Mouse (Mus musculus) thymus, postnatal 25 days (tissue): ENCODE data around the gene 4931406P16Rik.
"Not testable (repeated sequence)": the region's sequence is repeated elsewhere in the genome, so short reads cannot be mapped to it uniquely, and the experiment has no call there.

Experiments used
- DNase-seq: peaks from one replicate; pipeline ENCODE4 v3.0.0; 2022

Gene 4931406P16Rik

DNA sequence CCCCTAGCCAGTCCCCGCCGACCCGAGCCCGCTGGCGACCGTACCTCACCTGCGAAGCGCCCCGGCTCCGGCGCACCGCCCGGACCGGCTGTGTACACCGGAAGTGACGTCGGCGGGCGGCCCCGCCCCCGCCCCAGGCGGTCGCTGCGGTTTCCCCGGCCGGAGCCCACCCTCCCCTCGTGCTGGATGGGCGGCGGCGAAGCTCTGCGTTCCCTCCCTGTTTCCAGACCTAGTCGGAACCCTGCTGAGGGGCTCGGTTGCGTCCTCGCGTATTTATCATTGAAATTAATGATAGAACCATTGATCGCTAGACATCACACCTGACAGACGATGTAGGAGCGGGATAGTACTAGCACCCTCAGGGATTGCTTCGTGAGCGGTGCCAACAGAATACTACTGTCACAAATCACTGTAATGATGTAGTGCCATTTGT, at the start of gene 4931406P16Rik:
Gene 4931406P16Rik, minus strand, starts transcription at position 109 of the 433 bp plus-strand sequence.
- peak; percentile 88 for DNase-seq

DNA sequence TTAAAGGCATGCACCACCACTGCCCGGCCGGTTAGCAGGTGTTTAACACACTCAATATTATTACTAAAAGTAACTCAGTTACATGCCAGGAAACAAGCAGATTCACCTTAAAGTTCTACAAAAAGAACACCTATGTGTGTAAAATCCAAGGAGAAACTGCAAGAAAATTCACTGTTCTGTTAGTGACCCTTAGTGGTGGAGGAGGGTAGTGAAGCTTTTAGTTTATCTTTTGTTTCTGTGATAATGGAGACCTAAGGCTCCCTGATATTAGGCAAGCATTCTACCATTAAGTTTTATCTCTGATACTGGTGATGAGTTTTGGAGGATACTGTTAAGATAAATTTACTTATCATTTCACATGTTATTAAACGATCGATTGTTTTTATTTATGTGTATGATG, 42.3 kb upstream of the 4931406P16Rik start:
- no peak for DNase-seq

DNA sequence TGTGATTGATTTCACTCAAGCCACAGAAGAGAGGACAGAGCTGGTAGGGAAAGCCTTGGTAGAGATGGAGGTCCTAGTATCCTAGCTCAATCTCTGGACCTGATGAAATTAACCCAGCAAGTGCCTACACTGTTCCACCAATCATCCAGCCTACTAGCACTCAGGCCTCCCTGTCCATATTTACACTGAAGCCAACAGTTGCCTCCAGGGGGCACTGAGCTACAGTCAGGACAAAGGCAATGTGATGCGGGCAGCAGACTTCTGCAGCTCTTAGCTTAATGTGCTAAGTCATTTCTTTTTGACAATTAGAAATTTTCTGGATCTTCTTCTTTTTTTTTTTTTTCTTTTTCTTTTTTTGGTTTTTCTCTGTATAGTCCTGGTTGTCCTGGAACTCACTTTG, 38.6 kb upstream of the 4931406P16Rik start:
- peak; percentile 16 for DNase-seq

DNA sequence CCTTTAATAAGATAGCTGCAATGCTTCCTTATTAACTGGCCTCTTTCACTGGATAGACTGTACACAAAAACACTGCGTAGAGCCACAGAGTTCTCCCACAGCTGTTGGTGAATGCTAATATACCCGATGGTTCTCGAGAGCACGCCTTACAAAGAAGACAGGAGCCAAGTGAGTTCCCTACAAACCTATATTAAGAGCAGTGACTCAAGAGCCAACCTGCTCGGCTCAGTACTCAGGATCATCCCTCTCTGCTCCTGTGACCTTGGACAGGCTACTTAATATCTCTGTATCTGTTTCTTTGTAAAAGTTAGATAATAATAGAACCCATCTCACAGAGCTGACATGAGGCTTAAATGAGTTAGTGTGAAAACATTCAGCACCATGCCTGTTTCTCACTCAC, 36.8 kb upstream of the 4931406P16Rik start:
- DNase-seq: no peak

DNA sequence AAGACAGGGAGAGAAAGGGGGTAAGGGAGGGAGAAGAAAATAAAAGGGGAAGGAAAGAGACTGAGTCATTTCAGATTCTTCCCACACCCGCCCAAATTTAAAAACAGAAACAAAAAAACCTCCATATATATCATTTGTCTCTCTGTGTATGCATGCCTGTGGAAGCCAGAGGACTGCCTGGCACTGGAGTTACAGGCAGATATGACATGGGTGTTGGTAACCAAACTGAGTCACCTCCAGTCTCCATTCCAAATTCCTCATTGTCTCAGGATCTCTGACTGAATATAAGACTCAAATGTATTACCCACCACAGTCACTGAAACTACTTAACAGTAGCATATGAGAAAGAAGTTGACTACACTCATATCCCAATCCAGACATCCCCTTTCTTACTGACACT, 34.7 kb upstream of the 4931406P16Rik start:
- DNase-seq: no peak

DNA sequence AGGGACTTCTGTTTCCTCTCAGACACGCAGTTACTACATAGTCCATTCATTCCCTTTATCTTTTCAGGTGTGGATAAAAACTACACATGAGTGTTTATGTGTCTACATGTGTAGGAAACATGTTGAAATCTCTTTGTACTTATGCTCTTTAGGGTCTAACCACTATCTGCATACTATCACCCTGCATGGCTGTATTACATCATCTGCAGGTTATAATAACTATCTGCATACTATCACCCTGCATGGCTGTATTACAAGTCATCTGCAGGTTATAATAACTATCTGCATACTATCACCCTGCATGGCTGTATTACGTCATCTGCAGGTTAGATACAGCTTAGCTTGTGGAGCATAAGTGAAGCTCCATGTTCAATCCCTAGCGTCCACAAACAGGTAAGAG, 33.7 kb upstream of the 4931406P16Rik start:
- DNase-seq: no peak

DNA sequence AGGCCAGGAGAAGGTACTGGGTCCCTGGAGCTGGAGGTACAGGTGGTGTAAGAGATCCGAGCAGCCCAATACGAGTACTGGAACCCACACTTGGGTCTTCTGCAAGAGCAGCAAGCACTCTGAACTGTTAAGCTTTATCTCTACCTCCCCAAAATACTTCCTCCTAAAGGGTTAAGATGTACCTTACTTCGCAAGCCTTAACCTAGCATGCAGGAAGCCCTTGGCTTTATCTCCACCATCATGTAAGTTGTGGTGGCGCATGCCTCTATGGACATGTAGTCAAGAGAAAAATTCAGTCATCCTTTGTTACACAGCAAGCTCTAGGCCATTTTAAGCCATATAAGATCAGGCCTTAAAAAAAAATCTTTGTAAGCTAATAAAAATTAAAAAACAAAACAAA, 33.2 kb upstream of the 4931406P16Rik start:
- DNase-seq: no peak

DNA sequence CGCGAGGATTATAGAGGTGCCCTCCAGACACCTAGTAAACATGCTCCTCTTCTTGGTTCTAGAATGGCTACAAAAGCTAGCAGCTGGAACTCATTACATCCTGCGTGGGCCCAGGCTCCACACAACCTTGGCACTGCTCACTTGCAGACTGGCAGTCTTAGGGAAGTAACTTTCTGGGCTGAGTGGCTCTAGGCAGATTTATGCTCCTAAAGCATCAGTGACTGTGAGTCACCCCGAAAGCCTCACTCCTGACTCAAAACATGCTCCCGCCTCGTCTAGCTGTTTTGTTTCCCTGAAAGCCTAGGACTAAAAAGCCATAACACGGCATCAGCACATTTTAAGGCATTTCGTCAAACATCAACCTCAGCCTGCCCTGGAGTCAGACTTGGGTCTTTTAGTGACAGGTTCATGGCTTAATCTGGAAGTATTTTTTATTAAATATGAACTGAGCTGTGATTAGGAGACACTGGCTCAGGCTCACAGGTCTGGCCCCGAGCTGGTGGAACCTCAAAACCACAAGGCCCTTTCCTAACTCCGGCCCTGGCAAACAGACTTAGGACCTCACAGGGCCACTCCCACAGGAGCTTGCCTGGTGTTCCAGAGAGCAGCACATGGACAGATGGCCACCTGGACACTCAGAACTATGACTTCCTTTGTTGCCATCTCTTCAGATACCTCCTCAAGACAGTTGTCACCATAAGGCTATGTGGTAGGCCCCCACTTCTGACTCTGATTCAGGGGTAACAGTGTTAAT, 28.9 kb upstream of the 4931406P16Rik start:
- no peak for DNase-seq

DNA sequence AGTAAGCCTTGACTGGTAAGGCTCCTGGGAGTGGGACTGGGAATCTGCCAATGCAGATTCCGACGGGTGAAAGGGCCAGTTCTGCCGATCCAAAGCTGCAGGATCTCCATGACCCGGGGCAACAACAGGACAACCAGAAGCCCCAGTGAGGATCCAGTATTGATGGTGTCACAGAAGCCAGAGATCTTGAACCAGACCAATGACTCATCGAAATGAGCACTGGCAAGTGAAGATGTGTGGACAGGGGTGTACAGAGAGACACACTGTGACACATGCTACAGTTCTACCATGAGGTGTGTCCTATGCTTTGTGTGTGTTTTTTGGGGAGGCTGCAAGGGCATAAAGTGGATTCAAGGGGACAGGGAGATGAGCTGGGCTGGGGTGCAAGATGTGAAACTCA, 27.5 kb upstream of the 4931406P16Rik start:
- no peak for DNase-seq

DNA sequence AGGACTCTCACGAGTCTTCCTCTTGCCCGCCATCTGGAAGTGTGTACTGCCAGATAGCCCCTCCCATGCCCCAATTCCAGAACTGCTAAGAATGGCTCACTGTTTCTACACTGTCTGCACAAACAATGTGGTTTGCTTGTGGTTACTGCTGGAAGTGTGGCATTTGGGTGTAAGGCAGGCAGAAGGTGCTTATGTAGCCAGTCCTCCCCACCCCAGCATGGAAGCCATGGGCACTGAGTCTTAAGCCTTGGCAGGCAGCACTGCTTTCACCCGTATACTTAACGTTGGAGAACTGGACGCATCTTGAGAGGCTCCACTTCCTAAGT, 25.8 kb upstream of the 4931406P16Rik start:
- DNase-seq: no peak

DNA sequence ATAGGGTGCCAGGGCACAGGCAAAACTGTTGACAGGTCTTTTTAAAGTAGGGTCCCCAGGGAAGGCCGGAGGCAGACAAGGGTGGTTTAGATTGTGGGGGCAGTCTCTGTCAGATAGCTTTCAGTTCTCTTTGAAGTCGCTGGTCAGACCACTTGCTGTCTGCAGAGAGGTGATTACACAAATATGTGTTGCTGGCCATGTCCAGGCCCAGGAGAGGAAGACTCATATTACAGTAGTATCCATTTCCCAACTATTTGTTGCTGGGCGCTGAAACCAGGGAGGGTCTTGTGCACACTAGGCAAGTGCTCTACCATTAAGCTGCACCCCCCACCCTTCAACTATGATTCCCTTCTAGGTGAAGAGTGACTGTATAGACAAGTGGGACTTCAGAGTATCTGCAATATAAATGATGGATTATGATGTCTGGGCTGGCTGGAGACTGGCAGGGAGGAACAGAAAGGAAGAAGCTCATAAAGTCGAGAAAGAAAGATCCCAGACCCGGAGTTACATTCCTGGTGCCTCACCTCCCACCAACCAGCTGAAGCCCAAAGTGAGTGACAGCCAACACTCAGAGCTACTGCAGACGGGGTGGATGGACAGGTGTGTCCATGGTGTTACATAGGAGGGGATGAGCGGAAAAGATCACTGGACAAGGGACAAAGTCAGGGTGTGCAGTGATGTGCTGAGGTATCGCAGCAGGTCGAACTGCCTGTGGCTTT, 25.3 kb upstream of the 4931406P16Rik start:
- DNase-seq: no peak

DNA sequence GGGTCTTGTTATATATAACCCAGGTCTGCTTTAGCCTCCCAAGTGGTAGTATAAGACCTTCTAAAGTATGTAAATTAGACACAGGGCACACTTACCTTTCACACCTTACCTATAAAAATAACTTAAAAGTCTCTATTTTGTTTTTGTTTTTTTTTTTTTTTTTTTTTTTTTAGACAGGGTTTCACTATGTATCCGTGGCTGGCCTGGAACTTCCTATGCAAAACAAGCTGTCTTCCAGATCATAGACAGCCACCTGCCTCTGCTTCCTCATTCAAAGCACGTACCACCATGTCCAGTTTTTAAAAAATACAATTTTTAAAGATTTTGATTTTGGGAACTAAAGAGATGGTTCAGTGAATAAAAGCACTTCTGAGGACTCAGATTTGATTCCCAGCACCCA, 23.9 kb upstream of the 4931406P16Rik start:
- no peak for DNase-seq

DNA sequence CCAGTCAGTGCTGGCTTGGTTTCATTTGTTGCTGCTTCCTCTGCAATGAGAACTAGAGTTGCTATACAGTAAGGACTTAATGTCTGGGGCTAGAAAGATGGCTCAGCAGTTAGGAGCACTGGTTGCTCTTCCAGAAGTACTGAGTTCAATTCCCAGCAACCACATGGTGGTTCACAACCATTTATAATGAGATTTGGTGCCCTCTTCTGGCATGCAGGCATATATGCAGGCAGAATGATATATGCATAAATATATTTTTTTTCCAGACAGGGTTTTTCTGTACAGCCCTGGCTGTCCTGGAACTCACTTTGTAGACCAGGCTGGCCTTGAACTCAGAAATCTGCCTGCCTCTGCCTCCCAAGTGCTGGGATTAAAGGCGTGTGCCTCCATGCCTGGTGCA, 23.2 kb upstream of the 4931406P16Rik start:
- not testable (repeated sequence) for DNase-seq

DNA sequence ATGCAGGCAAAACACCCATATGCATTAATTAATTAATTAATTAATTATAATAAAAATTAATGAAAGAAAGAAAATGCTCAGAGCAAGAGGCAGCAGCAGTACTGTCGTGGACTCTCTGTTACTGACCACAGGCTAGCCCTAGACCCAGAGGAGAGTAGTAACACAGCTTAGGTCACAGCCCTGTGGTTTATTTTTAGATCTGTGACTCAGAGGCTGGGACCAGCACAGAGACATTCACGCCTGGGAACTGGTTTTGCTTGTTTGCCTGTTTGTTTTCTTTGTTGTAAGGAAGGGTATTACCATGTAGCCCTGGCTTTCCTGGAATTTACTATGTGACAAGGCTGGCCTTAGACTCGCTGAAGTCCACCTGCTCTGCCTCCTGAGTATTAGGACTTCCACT, 14.1 kb upstream of the 4931406P16Rik start:
- DNase-seq: no peak

DNA sequence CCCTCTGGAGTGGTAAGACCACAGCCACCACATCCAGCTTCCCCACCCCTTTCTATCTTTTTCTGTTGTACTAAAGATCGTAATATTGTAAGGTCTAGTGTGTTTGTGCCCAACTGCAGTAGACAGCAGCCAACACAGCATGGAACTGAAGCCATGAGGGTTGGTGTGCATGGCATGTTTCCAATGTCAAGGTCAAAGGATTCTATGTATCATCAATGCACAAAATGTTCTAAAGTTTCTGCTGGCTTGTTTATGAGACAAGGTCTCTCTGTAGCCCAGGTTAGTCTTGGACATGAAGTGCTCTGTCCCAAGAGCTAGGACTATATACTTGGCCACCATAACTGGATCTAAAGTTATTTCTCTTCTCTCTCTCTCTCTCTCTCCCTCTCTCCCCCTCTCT, 11.5 kb upstream of the 4931406P16Rik start:
- no peak for DNase-seq

DNA sequence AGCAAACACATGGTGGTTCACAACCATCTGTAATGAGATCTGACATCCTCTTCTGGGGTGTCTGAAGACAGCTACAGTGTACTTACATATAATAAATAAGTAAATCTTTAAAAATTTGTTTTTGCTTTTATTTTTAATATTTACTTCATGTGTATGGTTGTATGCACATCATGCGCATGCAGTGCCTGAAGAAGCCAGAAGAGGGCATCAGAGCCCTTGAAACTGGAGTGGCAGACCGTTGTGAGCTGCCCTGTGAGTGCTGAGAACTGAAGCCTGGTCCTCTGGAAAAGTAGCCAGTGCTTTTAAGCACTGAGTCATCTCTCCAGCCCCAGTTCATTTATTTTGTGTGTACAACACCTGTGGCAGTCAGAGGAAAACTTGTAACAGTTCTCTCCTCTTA, 10.7 kb upstream of the 4931406P16Rik start:
- no peak for DNase-seq

DNA sequence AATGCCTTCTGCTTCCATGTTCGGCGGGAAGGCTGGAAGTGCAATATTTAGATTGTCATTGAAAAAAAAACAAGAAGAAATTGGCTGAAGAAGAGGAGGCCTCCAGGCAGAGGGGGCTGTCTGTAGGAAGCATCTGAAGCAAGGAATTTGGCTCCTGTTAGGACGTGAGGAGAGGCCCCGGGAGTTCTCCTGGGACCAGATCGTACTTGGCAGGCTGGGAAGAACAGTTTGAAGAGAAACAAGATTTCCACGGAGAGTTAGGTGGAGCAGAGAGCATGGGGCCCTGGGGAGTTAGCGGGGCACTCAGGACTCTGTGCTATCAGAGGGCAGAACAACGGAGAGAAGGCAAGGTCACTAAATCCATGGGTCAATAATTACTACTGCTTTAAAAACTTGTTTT, 10.0 kb upstream of the 4931406P16Rik start:
- no peak for DNase-seq

DNA sequence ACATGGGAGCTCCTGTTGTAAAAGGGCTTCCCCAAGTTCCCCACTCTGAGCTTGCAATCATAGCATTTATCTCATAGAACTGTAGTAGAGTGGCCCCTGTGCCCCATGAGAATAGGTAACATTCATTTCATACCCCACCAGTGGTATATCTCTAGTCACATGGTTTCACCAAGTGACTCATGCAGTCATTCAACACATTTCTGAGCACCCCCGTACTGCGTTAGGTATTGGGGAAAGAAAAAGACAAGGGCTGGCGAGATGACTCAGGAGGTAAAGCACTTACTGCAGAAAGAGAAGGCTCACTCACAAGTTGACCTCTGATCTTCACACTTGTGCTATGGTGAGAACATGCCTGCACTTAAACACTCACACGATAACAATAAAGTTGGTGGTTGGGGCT, 8.6 kb upstream of the 4931406P16Rik start:
- no peak for DNase-seq

DNA sequence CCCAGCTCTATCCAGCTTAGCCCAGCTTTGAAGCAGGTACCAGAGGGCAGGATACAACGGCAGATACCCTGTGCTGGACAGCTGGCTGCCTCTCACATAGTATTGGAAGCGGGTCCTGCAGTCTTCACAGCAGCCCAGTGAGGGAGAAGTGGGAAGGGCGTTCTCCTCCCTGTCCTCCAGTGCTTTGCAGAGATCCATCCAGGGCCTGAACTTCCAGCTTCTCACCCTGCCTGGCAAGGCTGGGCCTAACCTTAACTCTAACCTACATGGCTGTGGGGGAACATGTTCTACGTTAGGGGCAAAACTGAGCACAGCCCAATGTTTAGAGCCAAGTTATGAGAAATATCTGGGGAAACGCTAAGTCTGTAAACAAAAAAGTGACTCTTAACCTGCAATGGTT, 7.8 kb upstream of the 4931406P16Rik start:
- DNase-seq: no peak

DNA sequence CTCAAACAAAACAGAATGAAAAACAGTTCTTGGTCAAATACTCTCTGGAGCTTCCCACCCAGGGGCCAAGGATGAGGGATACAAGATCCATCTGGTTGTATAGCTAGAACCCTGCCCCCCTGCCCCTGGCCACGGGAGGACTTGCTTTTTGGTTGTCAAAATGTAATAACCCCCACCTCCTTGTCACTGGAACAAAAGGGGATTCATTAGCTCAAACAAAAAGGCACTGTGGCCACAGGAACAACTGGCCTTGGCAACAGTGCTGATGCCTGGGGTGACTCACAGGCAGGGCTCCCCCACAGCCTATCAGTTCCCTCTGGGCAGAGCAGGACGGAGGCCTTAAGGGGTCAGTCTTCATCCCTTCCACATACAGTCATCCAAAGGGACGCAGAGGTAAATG, 6.6 kb upstream of the 4931406P16Rik start:
- no peak for DNase-seq

DNA sequence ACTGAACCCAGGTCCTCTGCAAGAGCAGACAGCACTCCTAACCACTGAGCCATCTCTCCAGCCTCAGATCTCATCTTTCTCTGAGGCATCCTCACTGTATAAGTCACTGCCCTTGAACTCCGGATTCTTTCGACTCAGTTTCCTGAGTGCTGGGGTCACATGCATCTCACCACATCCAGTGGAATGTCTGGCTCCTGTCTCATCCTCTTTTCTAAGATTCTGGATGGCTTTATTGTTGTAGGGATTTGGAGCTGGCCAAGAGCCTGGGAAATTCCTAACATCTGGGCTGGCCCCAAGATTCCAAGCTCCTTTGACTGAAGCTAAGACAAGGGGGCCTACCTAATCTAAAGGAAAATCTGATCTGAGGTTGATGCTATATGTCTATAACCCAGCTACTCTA, 5.8 kb upstream of the 4931406P16Rik start:
- no peak for DNase-seq

DNA sequence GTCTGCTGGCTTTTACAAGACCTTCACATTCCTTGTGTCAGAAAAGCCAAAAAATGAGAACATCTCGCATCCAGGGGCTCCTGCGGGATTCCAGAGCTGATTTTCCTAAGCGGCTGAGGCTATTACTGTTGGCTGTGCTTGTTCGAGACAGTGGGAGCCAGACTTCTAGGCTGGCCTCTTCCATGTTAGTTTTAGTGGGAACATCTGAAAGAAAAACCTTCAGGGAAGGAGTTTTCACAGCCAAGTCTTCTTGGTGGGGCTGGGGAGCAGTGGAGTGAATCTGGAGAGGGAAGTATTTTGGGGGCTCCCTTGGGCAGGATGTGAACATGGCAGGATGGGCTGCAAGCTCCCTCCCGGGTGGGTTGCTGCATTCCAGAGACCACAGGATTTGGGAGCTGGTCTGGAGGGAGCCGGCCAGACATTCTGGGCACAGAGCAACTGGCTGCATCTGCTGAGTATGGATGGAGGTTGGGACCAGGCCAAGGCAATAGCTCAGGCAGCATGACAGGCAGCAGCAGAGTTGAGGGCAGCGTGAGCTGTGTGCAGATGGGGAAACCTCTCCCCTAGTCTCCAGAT, 4.6 kb upstream of the 4931406P16Rik start:
- no peak for DNase-seq

DNA sequence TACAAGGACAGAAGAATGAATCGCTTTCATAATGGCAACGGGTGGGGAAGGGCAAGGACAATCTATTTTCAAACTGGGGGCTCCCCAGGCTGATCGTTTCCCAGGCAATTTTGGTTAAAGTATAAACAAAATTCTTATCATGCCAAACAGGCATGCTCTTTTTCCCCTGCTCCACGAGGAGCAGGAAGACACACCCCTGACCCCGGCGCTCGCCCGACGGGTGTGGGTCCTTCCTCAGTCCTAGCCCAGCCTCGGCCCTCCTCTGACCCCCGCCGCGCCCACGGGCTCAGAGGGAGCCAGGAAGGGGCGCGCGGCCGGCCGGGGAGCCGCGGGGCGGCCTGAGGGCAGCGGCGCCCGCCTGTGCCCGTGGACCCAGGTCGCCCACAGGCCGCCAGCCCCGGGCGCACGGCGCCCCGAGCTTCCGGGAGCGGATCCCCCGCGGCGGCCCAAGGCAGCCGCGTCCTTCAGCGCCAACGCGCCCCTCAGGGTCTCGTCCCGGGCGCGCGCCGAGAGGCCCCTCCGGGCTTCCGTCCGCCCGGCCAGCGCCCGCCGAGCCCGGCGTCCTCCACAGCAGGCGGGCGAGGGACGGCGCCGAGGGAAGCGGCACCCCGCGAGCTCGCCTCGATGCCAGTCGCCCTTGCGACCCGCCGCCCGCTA, 437 bp downstream of the 4931406P16Rik start:
- DNase-seq: no peak
